Mouse (Mus musculus): Measurements from ENCODE around the gene Ppp1cc. TPM values are rescaled to one million over a fixed set of nuclear protein-coding genes. Genes with fewer than 3 reads are reported as not detected.
A peak's percentile ranks its signal among the peaks of the same experiment; 100 is the strongest.
"Not testable (repeated sequence)": the region's sequence is repeated elsewhere in the genome, so short reads cannot be mapped to it uniquely, and the experiment has no call there.

Gene Ppp1cc
- total RNA-seq, 1 experiment: 265 TPM

DNA sequence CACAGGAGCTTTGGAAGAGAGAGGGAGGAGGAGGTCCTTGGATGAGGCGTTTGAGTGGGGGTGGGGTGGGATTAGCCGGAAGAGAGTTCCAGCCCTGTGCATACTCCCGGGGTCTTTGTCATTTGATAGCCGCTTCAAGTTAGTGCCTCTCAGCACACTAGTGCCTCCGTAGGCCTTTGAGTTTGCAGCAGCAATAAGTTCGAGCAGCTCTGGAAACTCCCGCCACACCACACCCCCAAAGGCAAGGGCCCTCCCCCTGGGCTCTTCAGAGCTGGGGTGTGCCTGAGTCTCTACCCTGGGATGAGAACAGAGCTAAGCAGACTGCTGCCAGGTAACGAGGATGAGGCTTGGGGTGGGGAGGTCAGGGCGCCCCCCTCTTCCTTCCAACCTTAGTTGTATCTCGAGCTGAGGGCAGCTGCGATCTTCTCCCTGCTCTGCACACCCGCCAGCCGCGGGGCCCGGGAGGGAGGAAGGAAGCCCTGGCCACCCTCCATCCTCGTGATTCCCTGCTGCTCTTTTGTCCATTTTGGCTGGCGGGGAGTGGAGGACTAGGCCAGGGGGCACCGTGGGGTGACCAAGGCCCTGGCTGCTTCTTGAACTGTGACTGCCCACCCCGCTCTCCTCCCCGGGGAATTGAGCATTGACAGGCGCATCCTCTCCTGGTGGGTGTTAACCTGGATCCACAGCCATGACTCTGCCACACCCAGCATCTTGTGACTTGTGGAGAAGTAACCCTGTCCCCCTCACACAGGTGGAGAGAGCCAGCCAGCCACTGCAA lies 51.7 kb downstream of the Ppp1cc start:
- no peaks in the 10 kb centered on the region for H3K9me3 ChIP-seq (ENCODE audit: control insufficient read depth, insufficient read depth, low read depth, low read length)
- in situ Hi-C loops (cut with MboI; ENCODE audit: low sequenced_read_pairs in 2 of 2, unreplicated experiment in 2 of 2): no loop called here

GRCm38 (mm10) chr5:122210890-122211289 lies 52.8 kb downstream of the Ppp1cc start:
- no peaks in the 10 kb centered on the region for H3K9me3 ChIP-seq (ENCODE audit: control insufficient read depth, insufficient read depth, low read depth, low read length)
- no peak for TF ChIP-seq HCFC1 (IDR thresholded peaks at IDR 0.05; ENCODE audit: borderline replicate concordance, insufficient read depth, low read length)
- TF ChIP-seq CHD2 (IDR thresholded peaks at IDR 0.05; ENCODE audit: low read depth, low read length): no peak
- TF ChIP-seq ZNF384 (IDR thresholded peaks at IDR 0.05; ENCODE audit: low read depth, low read length): no peak
- no peak for TF ChIP-seq MAFK (IDR thresholded peaks at IDR 0.05; ENCODE audit: insufficient read depth, low read depth, low read length)
- TF ChIP-seq ZC3H11A (IDR thresholded peaks at IDR 0.05; ENCODE audit: borderline replicate concordance, low read depth, low read length): no peak
- no peak overlapping the region for H3K9ac ChIP-seq (ENCODE audit: insufficient read depth, low read depth, low read length, poor library complexity, severe bottlenecking)
- H3K36me3 ChIP-seq (ENCODE audit: control insufficient read depth, insufficient read depth, low read length, poor library complexity, severe bottlenecking): peaks cover 10% of the 10 kb centered on the region; the same call in 1 of the 2 replicates
- peaks cover 5 to 20% of the 10 kb centered on the region in 2 experiments; a peak in 2 of 4 replicates for H3K4me1 ChIP-seq (ENCODE audit: control insufficient read depth in 2 of 2, insufficient read depth in 2 of 2, low read length in 2 of 2, poor library complexity in 1 of 2)
- H3K4me3 ChIP-seq (ENCODE audit: insufficient read depth in 1 of 2, low read depth in 1 of 2, low read length in 2 of 2, poor library complexity in 1 of 2, severe bottlenecking in 1 of 2): no peak overlapping the region
- in situ Hi-C loops (cut with MboI; ENCODE audit: low sequenced_read_pairs in 2 of 2, unreplicated experiment in 2 of 2): no loop called here
- no peak overlapping the region for H3K27ac ChIP-seq (ENCODE audit: insufficient read depth, low read depth, low read length, poor library complexity, severe bottlenecking)
- no peak for DNase-seq (ENCODE audit: low read depth, low spot score)

More for the DNA sequence above, 51.7 kb downstream of the Ppp1cc start:
- Histone ChIP-seq H3K4me1 (ENCODE audit: control insufficient read depth in 2 of 2, insufficient read depth in 2 of 2, low read length in 2 of 2, poor library complexity in 1 of 2) (peaks cover 7 to 21% of the 10 kb centered on the region in 2 experiments), H3K4me3 (ENCODE audit: insufficient read depth in 1 of 2, low read depth in 1 of 2, low read length in 2 of 2, poor library complexity in 1 of 2, severe bottlenecking in 1 of 2) (peak overlapping the region; percentile 53 to 63), H3K9ac (ENCODE audit: insufficient read depth, low read depth, low read length, poor library complexity, severe bottlenecking) (peak overlapping the region; percentile 54), H3K27ac (ENCODE audit: insufficient read depth, low read depth, low read length, poor library complexity, severe bottlenecking) (peak overlapping the region; percentile 66), H3K36me3 (ENCODE audit: control insufficient read depth, insufficient read depth, low read length, poor library complexity, severe bottlenecking) (peaks cover 7% of the 10 kb centered on the region; the same call in 1 of the 2 replicates)
- DNase-seq (ENCODE audit: low read depth, low spot score): peak; percentile 70
- TF ChIP-seq ZNF384 (IDR thresholded peaks at IDR 0.05; ENCODE audit: low read depth, low read length): no peak
- no peak for TF ChIP-seq HCFC1 (IDR thresholded peaks at IDR 0.05; ENCODE audit: borderline replicate concordance, insufficient read depth, low read length)
- TF ChIP-seq CHD2 (IDR thresholded peaks at IDR 0.05; ENCODE audit: low read depth, low read length): no peak; the same call in 1 of the 2 replicates
- no peak for TF ChIP-seq ZC3H11A (IDR thresholded peaks at IDR 0.05; ENCODE audit: borderline replicate concordance, low read depth, low read length)
- TF ChIP-seq MAFK (IDR thresholded peaks at IDR 0.05; ENCODE audit: insufficient read depth, low read depth, low read length): no peak

- Histone ChIP-seq H3K9me3 (ENCODE audit: control insufficient read depth, insufficient read depth, low read depth, low read length) (no peaks in the 10 kb centered on the region), H3K36me3 (ENCODE audit: control insufficient read depth, insufficient read depth, low read length, poor library complexity, severe bottlenecking) (peaks cover 18% of the 10 kb centered on the region; the same call in 1 of the 2 replicates), H3K4me3 (ENCODE audit: insufficient read depth in 1 of 2, low read depth in 1 of 2, low read length in 2 of 2, poor library complexity in 1 of 2, severe bottlenecking in 1 of 2) (no peak overlapping the region), H3K4me1 (ENCODE audit: control insufficient read depth in 2 of 2, insufficient read depth in 2 of 2, low read length in 2 of 2, poor library complexity in 1 of 2) (peaks cover 5 to 16% of the 10 kb centered on the region in 2 experiments; a peak in 2 of 4 replicates), H3K9ac (ENCODE audit: insufficient read depth, low read depth, low read length, poor library complexity, severe bottlenecking) (0 out of 2 replicates have a peak overlapping the region, but pooled peaks have one; percentile 13), H3K27ac (ENCODE audit: insufficient read depth, low read depth, low read length, poor library complexity, severe bottlenecking) (no peak overlapping the region)
- DNase-seq (ENCODE audit: low read depth, low spot score): no peak
- TF ChIP-seq CHD2 (IDR thresholded peaks at IDR 0.05; ENCODE audit: low read depth, low read length): no peak
- TF ChIP-seq ZNF384 (IDR thresholded peaks at IDR 0.05; ENCODE audit: low read depth, low read length): no peak
- TF ChIP-seq HCFC1 (IDR thresholded peaks at IDR 0.05; ENCODE audit: borderline replicate concordance, insufficient read depth, low read length): no peak
- no peak for TF ChIP-seq ZC3H11A (IDR thresholded peaks at IDR 0.05; ENCODE audit: borderline replicate concordance, low read depth, low read length)
- TF ChIP-seq MAFK (IDR thresholded peaks at IDR 0.05; ENCODE audit: insufficient read depth, low read depth, low read length): no peak
- in situ Hi-C loops (cut with MboI; ENCODE audit: low sequenced_read_pairs in 2 of 2, unreplicated experiment in 2 of 2): no loop called here
Measured at GRCm38 (mm10) chr5:122212125-122212524, 54.0 kb downstream of the Ppp1cc start.

- Histone ChIP-seq H3K4me1 (ENCODE audit: control insufficient read depth in 2 of 2, insufficient read depth in 2 of 2, low read length in 2 of 2, poor library complexity in 1 of 2) (peaks cover 5 to 12% of the 10 kb centered on the region in 2 experiments; a peak in 3 of 4 replicates), H3K36me3 (ENCODE audit: control insufficient read depth, insufficient read depth, low read length, poor library complexity, severe bottlenecking) (peaks cover 18% of the 10 kb centered on the region; the same call in 1 of the 2 replicates)
- H3K9me3 ChIP-seq (ENCODE audit: control insufficient read depth, insufficient read depth, low read depth, low read length); H3K4me3 ChIP-seq (ENCODE audit: insufficient read depth in 1 of 2, low read depth in 1 of 2, low read length in 2 of 2, poor library complexity in 1 of 2, severe bottlenecking in 1 of 2); in situ Hi-C loops (cut with MboI; ENCODE audit: low sequenced_read_pairs in 2 of 2, unreplicated experiment in 2 of 2); H3K27ac ChIP-seq (ENCODE audit: insufficient read depth, low read depth, low read length, poor library complexity, severe bottlenecking); H3K9ac ChIP-seq (ENCODE audit: insufficient read depth, low read depth, low read length, poor library complexity, severe bottlenecking); DNase-seq (ENCODE audit: low read depth, low spot score): not testable (repeated sequence)
Measured at GRCm38 (mm10) chr5:122212820-122213219, 54.7 kb downstream of the Ppp1cc start.
